Mouse (Mus musculus) kidney, adult 2 months (tissue): ENCODE measurements at regions not wholly inside any gene's neighbourhood (a gene's known extent, or its start where the extent isn't known, plus 50 kb on each side); places are given as distances from the start of the nearest gene placed in this dataset.

Experiments used
- CTCF ChIP-seq: fragments of 200-500 bp; conservative IDR thresholded peaks from 2 replicates; pipeline ENCODE4 v1.5.1; 2011; ENCODE audit warnings: low read depth, mild to moderate bottlenecking, control low read depth, low read length, moderate library complexity, mixed read lengths; ENCODE audit not compliant: insufficient read depth, insufficient read length
- POLR2A ChIP-seq: fragments of 200-500 bp; IDR thresholded peaks from one replicate; pipeline ENCODE4 v1.6.1; 2011; ENCODE audit warnings: low read depth, low read length, control low read depth

DNA sequence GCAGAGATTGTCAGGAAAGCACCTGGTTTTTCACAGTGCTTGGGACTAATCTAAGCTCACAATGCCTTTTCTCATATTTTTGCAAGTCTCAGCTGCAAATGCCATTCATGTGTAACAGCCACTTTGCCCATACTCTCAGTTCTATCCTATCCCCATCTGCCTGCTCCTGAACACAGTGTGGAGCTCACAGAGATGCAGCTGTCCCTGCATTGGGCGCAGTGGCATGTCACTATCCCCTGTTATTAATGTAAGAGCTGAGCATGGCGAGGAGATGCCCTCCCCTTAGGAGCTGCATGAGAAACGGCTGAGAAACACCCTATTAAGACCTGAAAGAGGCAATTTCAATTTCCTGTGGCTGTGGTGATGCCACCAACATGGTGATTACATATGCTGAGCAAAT is 1341.1 kb downstream of the Gsdmc2 start:
- TF ChIP-seq CTCF (no peak), POLR2A (no peak)
